Mouse (Mus musculus) lung, embryonic 14.5 days (tissue): ENCODE data around the gene Lsm11. TPM values are rescaled to one million over a fixed set of nuclear protein-coding genes. Genes with fewer than 3 reads are reported as not detected.

Experiments used
- ATAC-seq: fragments of 200-750 bp; cut with Nextera tagmentation; 2 replicates; pipeline ENCODE4 v1.8.0; 2017; ENCODE audit warnings: mild to moderate bottlenecking, moderate TSS enrichment, moderate library complexity; ENCODE audit not compliant: insufficient read depth
- DNase-seq: peaks from one replicate; pipeline ENCODE4 v3.0.0-alpha.2; 2015
- H3K27ac ChIP-seq: fragments of 300-500 bp; sonication (generic); 2 replicates; pipeline ENCODE4 v1.5.1; 2014; ENCODE audit warnings: low read depth, mild to moderate bottlenecking, moderate library complexity
- H3K27me3 ChIP-seq: fragments of 300-500 bp; sonication (generic); 2 replicates; pipeline ENCODE4 v1.6.1; 2014; ENCODE audit warnings: low read length, control low read depth; ENCODE audit not compliant: insufficient read depth
- H3K36me3 ChIP-seq: fragments of 300-500 bp; sonication (generic); 2 replicates; pipeline ENCODE4 v1.6.1; 2014; ENCODE audit warnings: control low read depth; ENCODE audit not compliant: insufficient read depth
- H3K4me1 ChIP-seq: fragments of 300-500 bp; sonication (generic); 2 replicates; pipeline ENCODE4 v1.6.1; 2014; ENCODE audit warnings: antibody characterized with exemption, control low read depth; ENCODE audit not compliant: insufficient read depth
- H3K4me2 ChIP-seq: fragments of 300-500 bp; sonication (generic); 2 replicates; pipeline ENCODE4 v1.6.1; 2014; ENCODE audit warnings: mild to moderate bottlenecking
- H3K4me3 ChIP-seq: fragments of 300-500 bp; sonication (generic); 2 replicates; pipeline ENCODE4 v1.5.1; 2014; ENCODE audit warnings: low read depth, low read length
- H3K9ac ChIP-seq: fragments of 300-500 bp; sonication (generic); 2 replicates; pipeline ENCODE4 v1.6.1; 2014
- H3K9me3 ChIP-seq: fragments of 300-500 bp; sonication (generic); 2 replicates; pipeline ENCODE4 v1.6.1; 2016; ENCODE audit warnings: low read depth, low read length, control low read depth
- CTCF ChIP-seq: IDR thresholded peaks from 2 replicates; pipeline ENCODE4 v1.5.1; 2016; ENCODE audit warnings: antibody characterized with exemption, low read depth
- WGBS: fragments of 180-500 bp; shearing (Covaris S2); extraction: QIAGEN DNeasy Blood & Tissue Kit; methylation state at CpG from one replicate; pipeline ENCODE4 v1.1.7; 2014; 5-methylcytosine and 5-hydroxymethylcytosine counted together
- polyA plus RNA-seq: library from polyadenylated mRNA; unstranded; fragments of >200 nt; fragmentation: Nextera tagmentation; extraction: Ambion mirVana; gene quantifications from 2 replicates; pipeline ENCODE4 v1.2.1, GENCODE M21; 2014

Lsm11 gene
- polyA plus RNA-seq, 1 experiment from 2014 or later = 9.9 TPM

DNA sequence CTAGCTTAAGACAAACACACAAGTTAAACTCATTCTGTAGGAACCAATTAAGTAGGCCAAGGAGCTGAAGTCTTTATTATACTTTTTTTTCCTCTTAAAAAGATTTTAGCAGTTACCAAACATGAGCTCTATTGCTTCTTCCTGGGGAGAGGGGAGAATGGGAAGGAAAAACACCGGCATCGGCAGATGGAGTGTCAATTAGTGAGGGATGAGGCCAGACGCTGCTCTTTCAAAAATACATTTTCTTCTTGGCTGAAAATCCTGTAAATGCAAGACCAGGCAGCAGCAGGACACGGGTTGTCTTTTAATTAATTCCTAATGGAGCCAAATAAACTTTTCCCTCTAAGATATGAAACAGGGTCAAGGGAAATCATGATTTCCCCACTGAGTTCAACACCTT is 2.1 kb upstream of the Lsm11 start:
- Histone ChIP-seq H3K4me3 (no peak overlapping the region), H3K9me3 (no peaks in the 10 kb centered on the region), H3K4me1 (peaks cover 12% of the 10 kb centered on the region; the same call in 1 of the 2 replicates), H3K9ac (no peak overlapping the region), H3K4me2 (no peak overlapping the region), H3K36me3 (peaks cover 28% of the 10 kb centered on the region; the same call in 1 of the 2 replicates), H3K27me3 (no peaks in the 10 kb centered on the region), H3K27ac (no peak overlapping the region)
- no peak for ATAC-seq
- no peak for DNase-seq
- no peak for TF ChIP-seq CTCF
- 72% methylated on average over 4 of the region's 4 CpGs for WGBS

GRCm38 (mm10) chr11:45943891-45944642 is 668 bp downstream of the Lsm11 start:
- Histone ChIP-seq H3K9me3 (no peaks in the 10 kb centered on the region), H3K27me3 (no peaks in the 10 kb centered on the region), H3K4me3 (peak overlapping the region; percentile 85), H3K9ac (peak overlapping the region; percentile 85), H3K4me2 (peak overlapping the region; percentile 88), H3K27ac (peak overlapping the region; percentile 55; the same call in 1 of the 2 replicates), H3K4me1 (peaks cover 12% of the 10 kb centered on the region; the same call in 1 of the 2 replicates), H3K36me3 (peaks cover 15% of the 10 kb centered on the region; the same call in 1 of the 2 replicates)
- ATAC-seq (peak; percentile 53), DNase-seq (peak; percentile 55)
- under 1% methylated on average over 49 of the region's 49 CpGs for WGBS
- TF ChIP-seq CTCF = no peak

GRCm38 (mm10) chr11:45943108-45943705 is 1.5 kb downstream of the Lsm11 start:
- Histone ChIP-seq H3K27me3 (no peaks in the 10 kb centered on the region), H3K27ac (no peak overlapping the region), H3K9me3 (no peaks in the 10 kb centered on the region), H3K9ac (peak overlapping the region; percentile 85), H3K4me2 (peak overlapping the region; percentile 88), H3K4me3 (peak overlapping the region; percentile 85), H3K36me3 (peaks cover 12% of the 10 kb centered on the region; the same call in 1 of the 2 replicates), H3K4me1 (peaks cover 12% of the 10 kb centered on the region; the same call in 1 of the 2 replicates)
- no peak for TF ChIP-seq CTCF
- WGBS = 53% methylated on average over 7 of the region's 7 CpGs
- DNase-seq (peak; percentile 21), ATAC-seq (no peak)

DNA sequence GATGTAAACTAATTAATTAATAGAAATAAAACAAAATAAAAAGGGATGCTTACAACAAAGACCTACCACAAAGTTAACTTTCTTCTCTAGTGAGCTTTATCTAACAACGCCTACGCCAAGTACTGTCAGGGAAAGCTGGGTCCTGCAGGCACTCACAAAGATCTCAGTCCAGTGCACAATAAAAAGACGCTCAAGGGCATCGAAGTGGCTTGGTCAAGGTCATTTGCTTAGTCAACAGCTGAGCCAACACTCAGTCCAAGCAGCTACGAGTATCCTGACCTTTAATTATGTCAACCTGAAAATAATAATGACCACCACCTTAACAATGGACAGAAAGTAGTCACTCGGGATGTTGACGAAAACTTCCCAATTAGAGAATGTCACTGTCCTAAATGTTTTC is 2.5 kb downstream of the Lsm11 start:
- Histone ChIP-seq H3K4me3 (no peak overlapping the region), H3K27me3 (no peaks in the 10 kb centered on the region), H3K9ac (no peak overlapping the region), H3K9me3 (no peaks in the 10 kb centered on the region), H3K27ac (no peak overlapping the region), H3K4me2 (no peak overlapping the region), H3K4me1 (peaks cover 12% of the 10 kb centered on the region; the same call in 1 of the 2 replicates), H3K36me3 (peaks cover 12% of the 10 kb centered on the region; the same call in 1 of the 2 replicates)
- DNase-seq = no peak
- TF ChIP-seq CTCF = no peak
- WGBS = 87% methylated on average over 7 of the region's 7 CpGs
- no peak for ATAC-seq

GRCm38 (mm10) chr11:45938917-45939316 is 5.8 kb downstream of the Lsm11 start:
- no peak overlapping the region for H3K4me2 ChIP-seq
- H3K4me1 ChIP-seq = peaks cover 12% of the 10 kb centered on the region; the same call in 1 of the 2 replicates
- no peak overlapping the region for H3K9ac ChIP-seq
- H3K9me3 ChIP-seq = no peaks in the 10 kb centered on the region
- H3K27ac ChIP-seq = no peak overlapping the region
- no peak for ATAC-seq
- no peak for DNase-seq
- peaks cover 42% of the 10 kb centered on the region for H3K36me3 ChIP-seq
- H3K27me3 ChIP-seq = no peaks in the 10 kb centered on the region
- H3K4me3 ChIP-seq = no peak overlapping the region
- 80% methylated on average over 8 of the region's 8 CpGs for WGBS
- TF ChIP-seq CTCF = no peak

- no peak overlapping the region for H3K4me2 ChIP-seq
- H3K4me1 ChIP-seq = no peaks in the 10 kb centered on the region
- WGBS = 90% methylated on average over 8 of the region's 8 CpGs
- ATAC-seq = no peak
- H3K4me3 ChIP-seq = no peak overlapping the region
- H3K27ac ChIP-seq = no peak overlapping the region
- no peak overlapping the region for H3K9ac ChIP-seq
- no peak for DNase-seq
- TF ChIP-seq CTCF = no peak
- peaks cover 53% of the 10 kb centered on the region for H3K36me3 ChIP-seq
- no peaks in the 10 kb centered on the region for H3K9me3 ChIP-seq
- no peaks in the 10 kb centered on the region for H3K27me3 ChIP-seq
Measured at GRCm38 (mm10) chr11:45937478-45937877, 7.3 kb downstream of the Lsm11 start.

DNA sequence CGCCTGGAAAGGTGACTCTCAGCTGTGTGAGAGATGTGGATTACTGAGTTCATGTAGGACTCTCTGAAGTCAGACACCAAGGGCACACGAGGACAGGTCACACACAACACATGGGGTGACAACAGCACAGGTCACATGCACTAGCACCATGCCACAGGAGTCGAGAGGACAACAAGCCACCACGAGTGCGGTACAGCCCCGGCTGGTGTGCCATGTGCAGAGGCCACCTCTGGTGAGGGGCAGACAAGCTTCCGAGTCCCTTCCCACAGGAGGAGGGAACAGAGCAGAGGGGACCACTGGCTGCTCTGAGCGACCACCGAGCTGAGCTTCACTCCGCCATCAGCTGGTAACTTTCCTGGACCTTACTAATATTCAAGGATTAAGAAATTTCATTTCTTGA is 12.0 kb downstream of the Lsm11 start:
- Histone ChIP-seq H3K27me3 (no peaks in the 10 kb centered on the region), H3K9me3 (no peaks in the 10 kb centered on the region), H3K27ac (no peak overlapping the region), H3K36me3 (peaks cover 69% of the 10 kb centered on the region), H3K9ac (no peak overlapping the region), H3K4me2 (no peak overlapping the region), H3K4me1 (no peaks in the 10 kb centered on the region), H3K4me3 (no peak overlapping the region)
- DNase-seq = no peak
- TF ChIP-seq CTCF = no peak
- WGBS = 89% methylated on average over 10 of the region's 10 CpGs
- no peak for ATAC-seq
